Mouse (Mus musculus): ENCODE data around the gene Htra2. TPM values are rescaled to one million over a fixed set of nuclear protein-coding genes. Genes with fewer than 3 reads are reported as not detected.

Htra2 gene
- polyA plus RNA-seq, 1 experiment: 96.2 TPM

DNA sequence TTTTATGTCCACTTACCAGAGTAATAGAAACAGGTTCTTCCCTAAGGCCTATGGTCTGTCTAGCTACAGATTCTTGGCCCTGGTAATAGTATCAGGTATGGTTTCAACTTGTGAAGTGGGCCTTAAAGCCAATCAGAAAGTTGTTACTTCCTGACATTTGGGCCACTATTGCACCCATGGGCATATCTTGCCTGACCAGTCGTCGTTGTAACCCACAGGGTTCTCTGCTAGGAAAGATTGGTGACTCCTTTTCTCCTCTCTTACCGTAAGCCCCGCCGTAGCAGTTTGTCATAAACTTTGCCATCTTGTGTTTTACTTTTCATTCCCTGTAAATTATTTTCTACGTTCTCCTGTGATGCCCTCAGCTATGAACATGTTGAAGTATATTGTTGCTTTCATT is 35.0 kb downstream of the Htra2 start:
- TF ChIP-seq TCF3 (IDR thresholded peaks at IDR 0.05; ENCODE audit: insufficient read length, low read depth): no peak
- no peak for TF ChIP-seq TCF12 (IDR thresholded peaks at IDR 0.05; ENCODE audit: insufficient read depth, poor library complexity, severe bottlenecking)
- TF ChIP-seq MYOG (IDR thresholded peaks at IDR 0.05; ENCODE audit: control insufficient read depth in 1 of 3, insufficient read depth in 1 of 3, insufficient read length in 2 of 3, low read depth in 2 of 3): no peak
- TF ChIP-seq REST (IDR thresholded peaks at IDR 0.05; ENCODE audit: insufficient read depth, insufficient read length): no peak
- TF ChIP-seq USF1 (IDR thresholded peaks at IDR 0.05; ENCODE audit: low read depth): no peak
- TF ChIP-seq POLR2AphosphoS2 (IDR thresholded peaks at IDR 0.05; ENCODE audit: insufficient read length, low read depth): no peak
- TF ChIP-seq POLR2A (IDR thresholded peaks at IDR 0.05; ENCODE audit: insufficient read length, low read depth): no peak
- TF ChIP-seq E2F4 (IDR thresholded peaks at IDR 0.05; ENCODE audit: insufficient read depth): no peak
- TF ChIP-seq CEBPB (IDR thresholded peaks at IDR 0.05; ENCODE audit: insufficient read depth, poor library complexity, severe bottlenecking): no peak
- TF ChIP-seq SRF (IDR thresholded peaks at IDR 0.05; ENCODE audit: control insufficient read depth, insufficient read length, low read depth): no peak
- no peak for TF ChIP-seq MYOD1 (IDR thresholded peaks at IDR 0.05; ENCODE audit: control insufficient read depth in 1 of 3, insufficient read length in 2 of 3, low read depth in 2 of 3)
- no peak for TF ChIP-seq MAX (IDR thresholded peaks at IDR 0.05; ENCODE audit: low read depth)
- no peaks in the 10 kb centered on the region for H3K36me3 ChIP-seq (ENCODE audit: control insufficient read depth, insufficient read depth)
- H3ac ChIP-seq (ENCODE audit: control insufficient read depth, insufficient read length): no peak overlapping the region
- H3K4me2 ChIP-seq (ENCODE audit: low read depth): no peak overlapping the region
- no peaks in the 10 kb centered on the region for H3K27me3 ChIP-seq (ENCODE audit: control insufficient read depth, insufficient read depth, insufficient read length)
- no peak overlapping the region for H3K4me3 ChIP-seq
- no peaks in the 10 kb centered on the region for H3K79me2 ChIP-seq (ENCODE audit: control insufficient read depth, insufficient read depth)

DNA sequence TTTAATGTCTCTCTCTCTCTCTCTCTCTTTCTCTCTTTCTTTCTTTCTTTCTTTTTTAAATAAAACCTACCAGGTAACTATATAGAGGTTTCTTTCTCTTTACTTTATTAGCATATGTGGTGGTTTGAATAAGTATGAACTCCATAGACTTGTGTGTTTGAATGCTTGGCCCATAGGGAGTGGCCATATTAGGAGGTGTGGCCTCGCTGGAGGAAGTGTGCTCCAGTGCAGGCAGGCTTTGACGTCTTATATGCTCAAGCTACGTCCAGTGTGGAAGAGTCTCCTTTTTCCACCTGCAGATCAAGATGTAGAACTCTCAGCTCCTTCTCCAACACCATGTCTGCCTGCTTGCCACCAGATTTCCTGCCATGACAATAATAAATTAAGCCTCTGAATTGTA is 36.0 kb downstream of the Htra2 start:
- no peaks in the 10 kb centered on the region for H3K36me3 ChIP-seq (ENCODE audit: control insufficient read depth, insufficient read depth)
- H3K4me2 ChIP-seq (ENCODE audit: low read depth): no peak overlapping the region
- H3K4me3 ChIP-seq: no peak overlapping the region
- H3ac ChIP-seq (ENCODE audit: control insufficient read depth, insufficient read length): no peak overlapping the region
- H3K27me3 ChIP-seq (ENCODE audit: control insufficient read depth, insufficient read depth, insufficient read length): no peaks in the 10 kb centered on the region
- no peaks in the 10 kb centered on the region for H3K79me2 ChIP-seq (ENCODE audit: control insufficient read depth, insufficient read depth)
- no peak for TF ChIP-seq MYOG (IDR thresholded peaks at IDR 0.05; ENCODE audit: control insufficient read depth in 1 of 3, insufficient read depth in 1 of 3, insufficient read length in 2 of 3, low read depth in 2 of 3)
- TF ChIP-seq E2F4 (IDR thresholded peaks at IDR 0.05; ENCODE audit: insufficient read depth): no peak
- TF ChIP-seq TCF3 (IDR thresholded peaks at IDR 0.05; ENCODE audit: insufficient read length, low read depth): no peak
- no peak for TF ChIP-seq POLR2AphosphoS2 (IDR thresholded peaks at IDR 0.05; ENCODE audit: insufficient read length, low read depth)
- no peak for TF ChIP-seq MYOD1 (IDR thresholded peaks at IDR 0.05; ENCODE audit: control insufficient read depth in 1 of 3, insufficient read length in 2 of 3, low read depth in 2 of 3)
- TF ChIP-seq REST (IDR thresholded peaks at IDR 0.05; ENCODE audit: insufficient read depth, insufficient read length): no peak
- no peak for TF ChIP-seq SRF (IDR thresholded peaks at IDR 0.05; ENCODE audit: control insufficient read depth, insufficient read length, low read depth)
- no peak for TF ChIP-seq MAX (IDR thresholded peaks at IDR 0.05; ENCODE audit: low read depth)
- TF ChIP-seq POLR2A (IDR thresholded peaks at IDR 0.05; ENCODE audit: insufficient read length, low read depth): no peak
- TF ChIP-seq TCF12 (IDR thresholded peaks at IDR 0.05; ENCODE audit: insufficient read depth, poor library complexity, severe bottlenecking): no peak
- no peak for TF ChIP-seq USF1 (IDR thresholded peaks at IDR 0.05; ENCODE audit: low read depth)
- no peak for TF ChIP-seq CEBPB (IDR thresholded peaks at IDR 0.05; ENCODE audit: insufficient read depth, poor library complexity, severe bottlenecking)

GRCm38 (mm10) chr6:83017190-83017589 is 37.9 kb downstream of the Htra2 start:
- TF ChIP-seq SRF (IDR thresholded peaks at IDR 0.05; ENCODE audit: control insufficient read depth, insufficient read length, low read depth) (no peak), POLR2A (IDR thresholded peaks at IDR 0.05; ENCODE audit: insufficient read length, low read depth) (no peak)
- Histone ChIP-seq H3K27me3 (ENCODE audit: control insufficient read depth, insufficient read depth, insufficient read length) (no peaks in the 10 kb centered on the region), H3K4me3 (no peak overlapping the region), H3K36me3 (ENCODE audit: control insufficient read depth, insufficient read depth) (no peaks in the 10 kb centered on the region), H3ac (ENCODE audit: control insufficient read depth, insufficient read length) (no peak overlapping the region), H3K79me2 (ENCODE audit: control insufficient read depth, insufficient read depth) (no peaks in the 10 kb centered on the region), H3K4me2 (ENCODE audit: low read depth) (peak overlapping the region; percentile 50)

DNA sequence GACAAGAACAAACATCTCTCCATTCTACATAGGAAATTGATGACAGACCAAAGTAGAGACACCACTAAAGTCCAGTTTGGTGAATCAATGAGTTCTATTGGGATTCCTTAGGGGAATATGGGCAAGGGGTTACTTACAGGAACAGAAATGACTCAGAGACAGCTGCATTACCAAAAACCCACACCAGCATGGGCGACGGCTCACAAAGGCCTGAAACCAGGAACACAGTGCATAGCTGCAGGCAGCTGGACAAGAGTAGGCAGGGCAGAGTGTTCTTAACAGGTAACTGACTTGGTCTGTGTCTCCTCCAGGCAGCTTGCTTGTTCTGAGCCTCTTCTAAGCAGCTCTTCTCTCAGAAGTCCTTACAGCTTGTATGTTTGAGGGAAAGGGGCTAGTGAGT is 39.3 kb downstream of the Htra2 start:
- Histone ChIP-seq H3K4me3 (no peak overlapping the region), H3K4me2 (ENCODE audit: low read depth) (peak overlapping the region; percentile 77), H3ac (ENCODE audit: control insufficient read depth, insufficient read length) (no peak overlapping the region), H3K27me3 (ENCODE audit: control insufficient read depth, insufficient read depth, insufficient read length) (no peaks in the 10 kb centered on the region), H3K79me2 (ENCODE audit: control insufficient read depth, insufficient read depth) (no peaks in the 10 kb centered on the region), H3K36me3 (ENCODE audit: control insufficient read depth, insufficient read depth) (no peaks in the 10 kb centered on the region)
- no peak for TF ChIP-seq MAX (IDR thresholded peaks at IDR 0.05; ENCODE audit: low read depth)
- peak in 2 of 3 experiments; percentile 59 to 68 for TF ChIP-seq MYOD1 (IDR thresholded peaks at IDR 0.05; ENCODE audit: control insufficient read depth in 1 of 3, insufficient read length in 2 of 3, low read depth in 2 of 3)
- TF ChIP-seq MYOG (IDR thresholded peaks at IDR 0.05; ENCODE audit: control insufficient read depth in 1 of 3, insufficient read depth in 1 of 3, insufficient read length in 2 of 3, low read depth in 2 of 3): peak in 1 of 3 experiments; percentile 62
- TF ChIP-seq CEBPB (IDR thresholded peaks at IDR 0.05; ENCODE audit: insufficient read depth, poor library complexity, severe bottlenecking): no peak

DNA sequence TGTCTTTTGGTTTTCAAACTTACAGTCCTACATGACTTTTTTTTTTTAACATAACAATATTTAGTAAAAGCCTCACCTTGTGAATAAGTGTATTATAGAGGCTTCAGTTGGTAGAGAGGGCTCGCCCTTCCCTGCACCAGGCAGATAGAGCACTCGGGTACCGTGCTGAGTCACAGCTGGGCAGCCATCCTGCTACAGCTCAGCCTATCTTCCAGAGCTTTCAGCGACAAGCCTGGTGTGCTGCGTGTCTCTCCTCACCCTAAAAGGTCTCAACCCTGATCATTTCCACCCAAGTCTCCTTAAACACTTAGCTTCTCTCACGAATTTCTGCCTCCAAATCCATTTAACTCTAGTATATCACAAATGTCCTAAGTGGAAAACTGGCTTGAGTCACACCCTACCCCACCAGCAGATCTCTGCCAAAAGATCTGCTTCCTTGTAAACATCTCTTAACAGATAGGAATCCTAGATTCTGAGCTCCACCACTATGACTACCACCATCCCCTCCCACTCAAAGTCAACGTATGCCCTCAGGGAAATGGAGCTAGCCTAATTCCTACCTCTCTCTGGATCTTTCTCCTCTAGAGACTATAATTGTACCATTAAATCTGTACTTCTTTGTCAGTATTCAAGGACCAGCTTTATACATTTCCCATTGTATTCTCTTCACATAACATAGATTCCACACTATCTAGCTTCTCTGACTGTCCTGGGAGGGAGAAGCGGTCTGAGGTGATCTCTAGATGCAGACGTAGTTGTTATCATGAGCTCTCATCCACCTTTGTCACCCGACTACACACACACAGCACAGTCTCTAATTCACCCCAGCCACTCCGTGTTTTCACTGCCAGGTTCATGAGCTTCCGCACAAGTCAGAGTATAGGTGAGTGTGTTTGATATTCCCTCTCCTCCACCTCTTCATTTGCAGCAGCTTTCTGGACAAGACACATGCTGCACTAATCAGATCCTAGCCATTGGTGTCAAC is 40.3 kb downstream of the Htra2 start:
- Histone ChIP-seq H3K4me2 (ENCODE audit: low read depth) (peak overlapping the region; percentile 77), H3K27me3 (ENCODE audit: control insufficient read depth, insufficient read depth, insufficient read length) (no peaks in the 10 kb centered on the region), H3K36me3 (ENCODE audit: control insufficient read depth, insufficient read depth) (no peaks in the 10 kb centered on the region)

More for the DNA sequence above, 40.3 kb downstream of the Htra2 start:
- Histone ChIP-seq H3ac (ENCODE audit: control insufficient read depth, insufficient read length) (no peak overlapping the region), H3K4me3 (no peak overlapping the region), H3K79me2 (ENCODE audit: control insufficient read depth, insufficient read depth) (no peaks in the 10 kb centered on the region)
- TF ChIP-seq POLR2A (IDR thresholded peaks at IDR 0.05; ENCODE audit: insufficient read length, low read depth) (peak; percentile 46), MYOG (IDR thresholded peaks at IDR 0.05; ENCODE audit: control insufficient read depth in 1 of 3, insufficient read depth in 1 of 3, insufficient read length in 2 of 3, low read depth in 2 of 3) (peak in 1 of 3 experiments; percentile 16), CEBPB (IDR thresholded peaks at IDR 0.05; ENCODE audit: insufficient read depth, poor library complexity, severe bottlenecking) (no peak), MYOD1 (IDR thresholded peaks at IDR 0.05; ENCODE audit: control insufficient read depth in 1 of 3, insufficient read length in 2 of 3, low read depth in 2 of 3) (peak in 2 of 3 experiments; percentile 20 to 38), TCF3 (IDR thresholded peaks at IDR 0.05; ENCODE audit: insufficient read length, low read depth) (no peak)
